Mouse (Mus musculus): Measurements from ENCODE around the gene Epb41l4b.

The Epb41l4b gene

GRCm38 (mm10) chr4:57060319-57060831 lies 82.9 kb downstream of the Epb41l4b start:
- DNase-seq (ENCODE audit: low read depth) = no peak

DNA sequence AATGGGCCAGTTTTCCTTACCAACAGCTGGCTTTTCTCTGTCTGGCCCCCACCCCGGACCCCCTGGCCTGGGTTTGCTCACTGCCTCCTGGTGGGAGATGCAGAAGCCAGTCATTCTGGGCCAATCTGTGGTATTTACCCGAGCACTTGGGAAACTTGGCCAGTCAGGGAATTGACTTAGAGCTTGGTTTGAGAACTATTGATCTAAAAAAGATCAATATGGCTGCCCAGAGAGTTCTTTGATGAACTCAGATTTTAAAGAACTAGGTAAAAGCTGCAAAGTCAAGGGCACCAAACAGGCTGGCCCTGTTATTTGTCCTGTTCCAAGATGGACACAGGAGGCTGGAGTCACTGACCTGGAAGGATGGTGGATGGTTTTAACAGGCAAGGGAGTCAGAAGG lies 84.6 kb downstream of the Epb41l4b start:
- no peak for DNase-seq (ENCODE audit: low read depth)

GRCm38 (mm10) chr4:57057637-57058036 lies 85.6 kb downstream of the Epb41l4b start:
- no peak for DNase-seq (ENCODE audit: low read depth)

DNA sequence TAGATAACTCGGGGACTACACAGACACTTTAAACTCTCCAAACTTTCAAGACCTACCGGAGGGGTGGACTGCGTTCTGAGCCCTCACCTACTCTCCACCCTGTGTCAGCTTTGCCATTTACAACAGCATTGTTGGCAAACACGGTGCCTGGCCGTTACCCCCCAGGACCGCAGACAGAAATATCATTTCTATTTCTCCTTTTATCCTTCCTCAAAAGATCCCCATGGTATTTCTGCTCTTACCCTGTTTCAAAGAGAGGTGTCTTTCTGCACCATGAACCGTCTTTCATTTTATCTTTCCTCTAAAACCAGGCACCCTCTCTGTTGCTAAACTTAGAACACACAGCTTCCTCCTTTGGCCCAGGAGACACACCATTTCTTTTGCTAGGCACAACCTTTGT lies 87.6 kb downstream of the Epb41l4b start:
- DNase-seq (ENCODE audit: low read depth) = no peak

DNA sequence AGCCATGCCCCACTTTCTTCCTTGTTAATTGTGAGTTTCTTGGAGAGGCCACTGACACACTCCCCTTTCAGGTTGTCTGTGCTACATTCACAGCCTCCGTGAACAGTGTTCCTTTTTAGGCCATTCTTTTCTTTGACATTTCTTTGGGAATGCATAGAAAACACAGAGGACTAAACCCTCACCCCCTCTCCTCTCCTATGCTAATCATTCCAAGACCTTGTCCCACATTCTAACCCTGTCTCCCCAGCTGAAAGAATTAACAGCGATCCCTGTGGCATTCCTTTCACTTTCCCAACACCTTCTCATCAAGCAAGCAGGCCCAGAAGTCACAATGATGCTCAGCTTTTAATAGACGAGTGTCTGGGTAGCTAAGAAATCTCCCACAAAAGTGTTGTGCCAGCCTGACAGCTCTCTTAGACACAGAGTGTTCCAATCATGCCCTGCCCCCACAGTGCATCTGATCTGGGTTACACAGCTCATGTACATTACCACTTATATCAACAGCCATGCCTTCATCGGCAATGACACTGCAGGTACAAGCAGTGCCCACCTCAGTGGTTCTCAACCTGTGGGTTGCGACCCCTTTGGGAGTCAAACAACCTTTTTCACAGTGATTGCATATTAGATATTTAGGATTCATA lies 93.8 kb downstream of the Epb41l4b start:
- no peak for DNase-seq (ENCODE audit: low read depth)

DNA sequence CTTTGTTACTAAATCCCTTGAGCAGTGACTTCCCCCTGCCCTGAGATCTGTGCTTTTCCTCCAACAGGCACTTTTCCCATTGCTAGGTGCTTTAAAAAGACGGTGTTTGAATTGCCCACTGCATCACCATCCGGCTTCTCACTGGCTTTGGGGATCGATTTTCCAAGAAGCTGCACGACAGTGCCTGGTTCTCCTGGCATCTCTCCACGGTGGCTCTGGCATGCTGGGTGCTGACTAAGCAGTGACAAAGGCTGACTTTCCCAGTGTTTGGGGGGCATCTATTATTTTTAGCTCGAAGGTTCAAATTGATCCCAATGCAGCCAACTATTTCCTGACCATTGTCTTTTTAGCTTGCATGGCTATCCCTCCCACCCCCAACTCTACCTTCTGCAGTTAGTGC lies 94.7 kb downstream of the Epb41l4b start:
- no peak for DNase-seq (ENCODE audit: low read depth)

DNA sequence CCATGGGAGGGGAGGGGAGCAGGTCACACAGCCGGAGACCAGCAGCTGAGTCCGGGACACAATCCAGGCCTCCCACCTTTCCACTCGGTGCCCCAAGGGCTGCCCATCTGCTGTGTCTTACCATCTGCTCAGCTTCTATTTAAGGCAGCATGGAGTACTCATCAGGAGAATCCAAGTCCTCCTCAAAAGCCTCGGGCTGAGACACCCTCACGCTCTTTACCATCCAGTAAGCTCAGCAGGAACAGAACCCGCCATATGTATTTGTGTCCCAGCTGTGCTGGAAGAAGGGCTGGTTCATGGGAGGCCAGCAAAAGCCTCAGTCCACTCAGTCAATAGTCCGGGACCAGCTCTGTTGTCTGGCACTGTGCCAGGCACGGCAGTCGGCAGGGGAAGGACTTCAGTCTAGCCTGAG lies 97.1 kb downstream of the Epb41l4b start:
- no peak for DNase-seq (ENCODE audit: low read depth)

GRCm38 (mm10) chr4:57043621-57044020 lies 99.6 kb downstream of the Epb41l4b start:
- no peak for DNase-seq (ENCODE audit: low read depth)

- DNase-seq (ENCODE audit: low read depth) = no peak
Measured at GRCm38 (mm10) chr4:57041661-57042060, 101.6 kb downstream of the Epb41l4b start.

DNA sequence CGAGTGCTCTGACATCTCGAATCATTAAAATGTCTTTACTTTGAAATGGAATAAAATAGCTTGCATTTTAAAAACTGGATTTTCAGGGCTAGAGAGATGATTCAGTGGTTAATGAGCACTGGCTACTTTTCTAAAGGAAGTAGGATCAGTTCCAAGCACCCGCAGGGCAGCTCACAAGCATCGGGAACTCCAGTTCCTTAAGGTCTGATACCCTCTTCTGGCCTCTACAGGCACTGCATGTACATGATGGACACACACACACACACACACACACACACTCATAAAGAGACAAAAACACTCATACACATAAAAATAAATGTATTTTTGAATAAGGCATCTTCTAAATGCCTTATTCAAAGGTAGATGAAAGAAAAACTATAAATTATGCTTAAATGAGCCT lies 102.0 kb downstream of the Epb41l4b start:
- no peak for DNase-seq (ENCODE audit: low read depth)

GRCm38 (mm10) chr4:57040481-57040880 lies 102.8 kb downstream of the Epb41l4b start:
- no peak for DNase-seq (ENCODE audit: low read depth)

- no peak for DNase-seq (ENCODE audit: low read depth)
Measured at GRCm38 (mm10) chr4:57039127-57040031, 103.9 kb downstream of the Epb41l4b start.

DNA sequence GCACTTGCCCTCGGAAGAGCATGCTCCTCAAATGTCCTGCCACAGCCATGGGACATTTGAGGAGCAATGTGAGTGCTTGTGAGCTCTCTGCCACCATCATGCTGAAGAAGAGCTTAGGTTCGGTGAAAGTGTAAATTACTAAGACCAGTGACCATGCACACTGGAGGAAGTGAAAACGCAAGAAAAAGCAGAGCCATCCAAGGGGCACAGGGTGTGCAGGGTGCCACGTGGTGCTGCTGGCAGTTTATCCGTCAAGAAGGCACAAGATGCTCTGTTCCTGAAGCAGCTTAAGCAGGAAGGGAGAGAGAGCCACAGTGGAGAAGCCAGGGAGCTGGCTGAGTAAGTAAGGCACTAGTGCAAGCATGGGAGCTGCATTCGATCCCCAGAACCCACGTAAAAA lies 105.7 kb downstream of the Epb41l4b start:
- DNase-seq (ENCODE audit: low read depth) = no peak

DNA sequence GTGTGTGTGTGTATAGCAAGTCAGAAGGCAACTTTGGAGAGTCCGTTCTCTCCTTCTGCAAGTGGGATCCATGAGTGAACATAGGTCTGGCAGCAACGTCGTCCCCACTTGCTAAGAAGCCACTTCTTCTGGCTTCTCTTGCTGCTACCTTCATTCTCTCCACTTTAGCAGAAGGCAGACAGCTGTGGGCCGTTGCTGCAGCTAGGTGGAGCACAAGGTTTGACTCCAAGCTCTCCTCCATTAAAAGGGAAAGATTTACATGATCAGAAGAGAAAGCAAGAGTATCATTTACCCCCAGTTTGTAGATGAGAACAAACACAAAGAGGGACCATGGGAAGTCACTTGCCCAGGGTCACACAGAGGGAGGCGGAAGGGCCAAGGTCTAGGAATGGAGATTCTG lies 109.1 kb downstream of the Epb41l4b start:
- no peak for DNase-seq (ENCODE audit: low read depth)

DNA sequence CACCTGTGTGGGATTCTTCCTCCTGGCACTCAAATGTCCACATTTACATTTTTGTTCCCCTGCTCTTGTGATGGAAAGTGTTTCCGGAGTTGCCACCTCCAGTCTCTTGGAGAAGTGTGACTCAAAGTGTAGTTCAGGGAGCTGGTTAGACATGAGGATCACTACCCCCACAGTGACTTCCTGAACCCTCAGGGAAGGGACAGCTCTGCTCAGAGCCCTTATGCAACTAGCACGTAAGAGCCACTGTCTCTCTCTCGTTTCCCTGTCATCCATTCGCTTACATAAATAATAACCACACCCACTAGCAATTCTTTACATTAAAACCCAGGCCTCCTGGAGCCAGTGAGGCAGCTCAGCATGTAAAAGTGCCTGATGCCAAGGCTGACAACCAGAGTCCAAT lies 111.8 kb downstream of the Epb41l4b start:
- DNase-seq (ENCODE audit: low read depth) = no peak

GRCm38 (mm10) chr4:57027954-57028353 lies 115.3 kb downstream of the Epb41l4b start:
- DNase-seq (ENCODE audit: low read depth) = no peak

DNA sequence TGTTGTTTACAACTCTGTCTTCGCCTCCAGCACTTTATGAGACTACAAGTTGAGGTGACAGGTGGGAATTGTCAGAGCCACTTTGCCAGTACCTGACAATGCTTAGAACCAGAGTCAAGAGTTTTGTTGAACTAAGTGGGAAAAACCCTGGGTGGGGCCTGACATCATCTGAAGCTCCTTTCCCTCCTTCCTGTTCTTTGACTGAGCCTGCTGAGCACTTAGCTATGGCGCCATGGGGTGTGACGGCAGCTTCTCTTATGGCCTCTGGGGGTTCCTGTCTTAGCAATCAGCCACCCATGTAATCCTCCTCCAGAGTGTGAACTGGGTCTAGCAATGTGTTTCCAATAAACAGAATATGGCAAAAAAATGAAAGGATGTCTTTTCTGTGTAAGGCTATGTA lies 119.7 kb downstream of the Epb41l4b start:
- DNase-seq (ENCODE audit: low read depth) = no peak

DNA sequence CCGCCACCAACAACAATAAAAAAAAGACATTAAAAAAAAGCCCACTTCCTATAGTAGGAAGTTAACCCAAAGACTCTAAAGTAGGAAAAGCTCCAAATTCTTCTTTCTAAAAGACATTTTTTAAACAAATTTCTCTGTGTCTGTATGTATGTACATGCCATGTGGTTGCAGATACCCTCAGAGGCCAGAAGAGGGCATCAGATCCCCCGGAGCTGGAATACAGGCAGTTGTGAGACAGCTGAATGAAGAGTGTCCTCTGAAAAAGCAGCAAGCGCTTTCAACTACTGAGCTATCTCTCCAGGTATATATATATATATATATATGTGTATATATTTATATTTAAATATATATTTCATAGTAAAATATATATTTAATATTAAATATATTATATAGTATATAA lies 121.9 kb downstream of the Epb41l4b start:
- no peak for DNase-seq (ENCODE audit: low read depth)

- DNase-seq (ENCODE audit: low read depth) = peak; percentile 44
Measured at GRCm38 (mm10) chr4:57017229-57017628, 126.0 kb downstream of the Epb41l4b start.

GRCm38 (mm10) chr4:57016366-57017171 lies 126.7 kb downstream of the Epb41l4b start:
- no peak for DNase-seq (ENCODE audit: low read depth)

GRCm38 (mm10) chr4:57015032-57015431 lies 128.2 kb downstream of the Epb41l4b start:
- no peak for DNase-seq (ENCODE audit: low read depth)

DNA sequence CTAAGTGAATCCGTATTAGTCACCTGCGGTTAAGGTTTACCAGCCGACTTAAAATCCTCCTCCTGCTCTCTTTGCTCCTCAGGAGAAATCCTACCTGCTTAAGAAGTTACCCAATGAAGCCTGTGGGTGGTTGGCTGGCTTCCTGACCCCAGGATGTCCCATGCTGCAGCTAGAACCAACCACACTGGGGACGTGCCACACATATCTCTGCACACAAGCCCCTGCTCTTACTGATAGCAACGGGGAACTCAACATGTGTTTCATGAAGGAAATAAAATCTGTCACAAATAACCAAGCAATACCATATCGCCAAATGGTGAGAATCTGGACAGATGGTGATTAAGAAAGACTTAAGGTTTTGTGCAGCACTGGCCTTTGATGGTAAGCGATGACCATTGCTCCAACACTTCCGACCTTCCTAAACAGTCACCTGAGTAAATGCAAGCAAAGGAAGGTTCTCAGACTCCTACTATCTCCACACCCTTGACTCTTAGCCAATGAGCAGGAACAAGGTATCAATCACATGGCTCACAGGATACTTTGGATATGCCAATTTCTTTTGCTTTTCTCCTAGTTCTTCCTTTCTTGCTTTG lies 131.7 kb downstream of the Epb41l4b start:
- no peak for DNase-seq (ENCODE audit: low read depth)
